Mouse (Mus musculus): Measurements from ENCODE around the gene Stpg4. TPM values are rescaled to one million over a fixed set of nuclear protein-coding genes. Genes with fewer than 3 reads are reported as not detected.

Gene Stpg4
- total and polyA plus RNA-seq, 2 experiments from 2014 or later: not detected

DNA sequence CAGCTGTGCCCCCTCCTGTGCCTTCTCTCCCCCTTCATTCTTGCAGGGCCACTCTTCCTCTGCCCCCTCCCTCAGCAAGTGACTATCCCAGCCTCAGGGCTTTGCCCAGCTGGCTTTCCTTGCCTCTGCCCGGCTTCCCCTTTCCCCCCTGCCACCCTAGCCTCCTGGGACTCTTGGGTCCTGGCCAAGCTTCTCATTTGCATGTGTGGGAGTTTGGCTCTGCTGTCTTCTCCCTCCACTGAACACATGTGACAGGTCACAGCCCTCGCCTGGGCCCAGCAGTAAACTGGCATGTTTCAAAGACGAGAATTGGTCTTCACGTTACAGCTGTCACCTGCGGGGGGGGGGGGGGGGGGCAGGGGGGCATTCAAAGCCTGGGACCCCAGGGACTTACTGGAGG, 40.5 kb downstream of the Stpg4 start:
- DNase-seq (ENCODE audit: low spot score): peak; percentile 61

DNA sequence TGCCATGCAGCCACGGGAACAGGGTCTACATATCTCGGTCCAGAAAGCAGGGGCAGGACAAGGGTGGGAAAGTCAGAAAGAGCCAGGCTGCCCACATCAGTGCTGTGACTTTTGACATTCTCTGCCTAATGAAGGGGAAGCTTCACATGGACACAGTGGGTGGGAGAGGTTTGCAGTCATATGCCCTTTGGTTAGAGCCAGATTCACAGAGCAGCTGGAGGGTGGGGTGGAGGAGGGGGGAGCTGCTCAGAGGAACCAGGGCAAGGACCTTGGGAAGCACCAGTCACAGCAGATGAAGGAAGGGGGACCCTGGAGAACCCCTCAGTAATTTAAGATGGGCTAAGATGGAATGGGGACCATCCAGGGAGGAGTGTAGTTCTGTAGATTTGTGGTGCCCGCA, 41.7 kb downstream of the Stpg4 start:
- TF ChIP-seq EP300 (IDR thresholded peaks at IDR 0.05; ENCODE audit: low read depth) (no peak), CTCF (IDR thresholded peaks at IDR 0.05; ENCODE audit: low read depth) (no peak)
- 74% methylated on average over 3 of the region's 3 CpGs for WGBS
- ATAC-seq (ENCODE audit: insufficient read depth, low read depth) (no peak), DNase-seq (ENCODE audit: low spot score) (no peak)
- Histone ChIP-seq H3K27me3 (ENCODE audit: control insufficient read depth, insufficient read depth, low read length) (no peaks in the 10 kb centered on the region), H3K27ac (ENCODE audit: low read depth) (no peak overlapping the region), H3K4me3 (ENCODE audit: low read depth, low read length) (no peak overlapping the region), H3K9me3 (replicated peaks; ENCODE audit: control insufficient read depth, low read length) (no peaks in the 10 kb centered on the region), H3K4me2 (ENCODE audit: low read depth, low read length) (no peak overlapping the region), H3K9ac (replicated peaks; ENCODE audit: low read depth, low read length) (no peak overlapping the region), H3K4me1 (ENCODE audit: control insufficient read depth, insufficient read depth) (peaks cover 13% of the 10 kb centered on the region), H3K36me3 (replicated peaks; ENCODE audit: control insufficient read depth, insufficient read depth, low read length) (no peaks in the 10 kb centered on the region)

More for the DNA sequence above, 40.5 kb downstream of the Stpg4 start:
- Histone ChIP-seq H3K36me3 (replicated peaks; ENCODE audit: control insufficient read depth, insufficient read depth, low read length) (no peaks in the 10 kb centered on the region), H3K27ac (ENCODE audit: low read depth) (no peak overlapping the region), H3K9me3 (replicated peaks; ENCODE audit: control insufficient read depth, low read length) (no peaks in the 10 kb centered on the region), H3K27me3 (ENCODE audit: control insufficient read depth, insufficient read depth, low read length) (no peaks in the 10 kb centered on the region), H3K4me3 (ENCODE audit: low read depth, low read length) (no peak overlapping the region), H3K4me1 (ENCODE audit: control insufficient read depth, insufficient read depth) (peaks cover 13% of the 10 kb centered on the region), H3K9ac (replicated peaks; ENCODE audit: low read depth, low read length) (no peak overlapping the region), H3K4me2 (ENCODE audit: low read depth, low read length) (no peak overlapping the region)
- peak; percentile 62; the same call in 1 of the 2 replicates for ATAC-seq (ENCODE audit: insufficient read depth, low read depth)
- TF ChIP-seq CTCF (IDR thresholded peaks at IDR 0.05; ENCODE audit: low read depth) (no peak), EP300 (IDR thresholded peaks at IDR 0.05; ENCODE audit: low read depth) (no peak)
- 13% methylated on average over 4 of the region's 5 CpGs for WGBS

DNA sequence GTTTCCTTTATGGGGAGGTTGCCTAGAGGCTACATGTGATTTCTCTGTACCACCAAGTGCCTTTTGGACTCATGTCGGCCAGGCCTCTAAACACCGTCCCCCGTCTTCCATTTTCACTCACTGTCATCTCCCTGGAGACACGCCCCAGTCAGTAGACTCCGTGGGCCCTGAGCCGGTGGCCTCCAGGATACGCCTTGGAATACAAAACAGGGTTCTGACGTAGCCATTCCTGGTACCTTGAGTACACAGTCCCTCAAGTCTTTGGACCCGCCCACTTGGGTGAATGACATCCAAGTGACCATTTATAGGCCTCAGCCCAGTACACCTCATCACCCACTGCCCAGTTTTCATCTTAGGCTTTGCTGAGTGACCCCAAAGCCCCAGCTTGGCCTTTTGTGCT, 46.9 kb downstream of the Stpg4 start:
- WGBS: 86% methylated on average over 9 of the region's 9 CpGs
- H3K9ac ChIP-seq (replicated peaks; ENCODE audit: low read depth, low read length): no peak overlapping the region
- no peak for TF ChIP-seq EP300 (IDR thresholded peaks at IDR 0.05; ENCODE audit: low read depth)
- TF ChIP-seq CTCF (IDR thresholded peaks at IDR 0.05; ENCODE audit: low read depth): no peak
- DNase-seq (ENCODE audit: low spot score): no peak
- no peaks in the 10 kb centered on the region for H3K36me3 ChIP-seq (replicated peaks; ENCODE audit: control insufficient read depth, insufficient read depth, low read length)
- ATAC-seq (ENCODE audit: insufficient read depth, low read depth): no peak
- no peak overlapping the region for H3K4me3 ChIP-seq (ENCODE audit: low read depth, low read length)
- no peak overlapping the region for H3K4me2 ChIP-seq (ENCODE audit: low read depth, low read length)
- H3K27ac ChIP-seq (ENCODE audit: low read depth): no peak overlapping the region
- H3K4me1 ChIP-seq (ENCODE audit: control insufficient read depth, insufficient read depth): peaks cover 22% of the 10 kb centered on the region
- no peaks in the 10 kb centered on the region for H3K27me3 ChIP-seq (ENCODE audit: control insufficient read depth, insufficient read depth, low read length)
- no peaks in the 10 kb centered on the region for H3K9me3 ChIP-seq (replicated peaks; ENCODE audit: control insufficient read depth, low read length)

DNA sequence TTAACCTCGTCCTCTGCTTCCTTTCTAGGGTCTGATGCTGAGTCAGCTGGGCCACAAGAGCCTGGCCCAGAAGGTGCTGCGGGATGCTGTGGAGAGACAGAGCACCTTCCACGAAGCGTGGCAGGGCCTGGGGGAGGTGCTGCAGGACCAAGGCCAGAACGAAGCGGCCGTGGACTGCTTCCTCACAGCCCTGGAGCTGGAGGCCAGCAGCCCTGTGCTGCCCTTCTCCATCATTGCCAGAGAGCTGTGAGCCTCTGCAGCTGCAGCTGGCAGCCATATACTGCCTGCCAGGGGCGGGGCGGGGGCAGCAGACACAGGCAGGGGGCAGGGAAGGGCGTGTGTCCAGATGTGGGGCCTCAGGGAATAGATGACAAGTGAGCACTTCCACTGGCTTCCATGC, 47.7 kb downstream of the Stpg4 start:
- H3K27me3 ChIP-seq (ENCODE audit: control insufficient read depth, insufficient read depth, low read length): no peaks in the 10 kb centered on the region
- DNase-seq (ENCODE audit: low spot score) (no peak), ATAC-seq (ENCODE audit: insufficient read depth, low read depth) (no peak)
- H3K4me1 ChIP-seq (ENCODE audit: control insufficient read depth, insufficient read depth): peaks cover 27% of the 10 kb centered on the region
- H3K9me3 ChIP-seq (replicated peaks; ENCODE audit: control insufficient read depth, low read length): no peaks in the 10 kb centered on the region
- no peak overlapping the region for H3K9ac ChIP-seq (replicated peaks; ENCODE audit: low read depth, low read length)
- H3K4me3 ChIP-seq (ENCODE audit: low read depth, low read length): no peak overlapping the region
- TF ChIP-seq EP300 (IDR thresholded peaks at IDR 0.05; ENCODE audit: low read depth): no peak
- TF ChIP-seq CTCF (IDR thresholded peaks at IDR 0.05; ENCODE audit: low read depth): no peak
- no peaks in the 10 kb centered on the region for H3K36me3 ChIP-seq (replicated peaks; ENCODE audit: control insufficient read depth, insufficient read depth, low read length)
- no peak overlapping the region for H3K4me2 ChIP-seq (ENCODE audit: low read depth, low read length)
- H3K27ac ChIP-seq (ENCODE audit: low read depth): peak overlapping the region; percentile 43; the same call in 1 of the 2 replicates
- 59% methylated on average over 10 of the region's 10 CpGs for whole genome bisulfite sequencing

DNA sequence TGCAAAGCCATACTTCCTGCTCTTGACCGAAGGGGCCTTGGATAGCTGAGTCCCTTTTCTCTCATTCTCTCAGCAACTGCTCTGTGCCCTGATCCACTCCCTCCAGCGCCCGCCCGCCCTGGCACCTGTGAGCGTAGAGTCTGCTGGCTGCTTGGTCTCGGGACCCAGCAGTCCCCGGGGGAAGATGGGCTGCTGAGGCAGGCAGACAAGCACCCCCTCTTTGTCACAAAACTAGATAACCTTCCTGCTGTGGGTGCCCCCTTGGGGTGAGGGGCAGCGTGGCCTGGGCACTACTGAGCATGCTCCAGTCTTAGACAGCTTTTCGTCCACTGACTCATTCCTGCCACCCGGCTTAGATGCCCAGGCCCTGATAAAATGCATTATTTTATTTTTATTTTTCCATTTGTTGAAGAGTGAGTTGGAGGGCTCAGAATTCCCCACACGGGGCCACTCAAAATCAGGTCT, 48.3 kb downstream of the Stpg4 start:
- H3K4me3 ChIP-seq (ENCODE audit: low read depth, low read length): no peak overlapping the region
- no peaks in the 10 kb centered on the region for H3K27me3 ChIP-seq (ENCODE audit: control insufficient read depth, insufficient read depth, low read length)
- ATAC-seq (ENCODE audit: insufficient read depth, low read depth) (no peak), DNase-seq (ENCODE audit: low spot score) (no peak)
- H3K4me1 ChIP-seq (ENCODE audit: control insufficient read depth, insufficient read depth): peaks cover 27% of the 10 kb centered on the region
- no peak for TF ChIP-seq EP300 (IDR thresholded peaks at IDR 0.05; ENCODE audit: low read depth)
- TF ChIP-seq CTCF (IDR thresholded peaks at IDR 0.05; ENCODE audit: low read depth): no peak
- no peak overlapping the region for H3K4me2 ChIP-seq (ENCODE audit: low read depth, low read length)
- H3K9ac ChIP-seq (replicated peaks; ENCODE audit: low read depth, low read length): no peak overlapping the region
- H3K27ac ChIP-seq (ENCODE audit: low read depth): 0 out of 2 replicates have a peak overlapping the region, but pooled peaks have one; percentile 28
- H3K9me3 ChIP-seq (replicated peaks; ENCODE audit: control insufficient read depth, low read length): no peaks in the 10 kb centered on the region
- no peaks in the 10 kb centered on the region for H3K36me3 ChIP-seq (replicated peaks; ENCODE audit: control insufficient read depth, insufficient read depth, low read length)
- WGBS: 75% methylated on average over 11 of the region's 11 CpGs
